Mouse (Mus musculus) adrenal gland, postnatal 36 days (tissue): ENCODE measurements around the gene Hist1h4c. TPM values are rescaled to one million over a fixed set of nuclear protein-coding genes. Genes with fewer than 3 reads are reported as not detected.
"Not testable (repeated sequence)": the region's sequence is repeated elsewhere in the genome, so short reads cannot be mapped to it uniquely, and the experiment has no call there.

Experiments
- DNase-seq, 2 experiments: peaks; one replicate each; pipeline ENCODE4 v3.0.0; 2021; ENCODE audit warnings: mixed read lengths in 1 of 2
- total RNA-seq, 2 experiments: library from RNA; stranded (reverse); gene quantifications; 2 replicates each; pipeline ENCODE4 v1.2.3; 2021

Gene Hist1h4c
- total RNA-seq, 2 experiments from 2014 or later, result 101 to 109 TPM

- peak in 1 of 2 experiments; percentile 39 for DNase-seq
Measured at GRCm38 (mm10) chr13:23696061-23696474, 2.2 kb downstream of the Hist1h4c start.

DNA sequence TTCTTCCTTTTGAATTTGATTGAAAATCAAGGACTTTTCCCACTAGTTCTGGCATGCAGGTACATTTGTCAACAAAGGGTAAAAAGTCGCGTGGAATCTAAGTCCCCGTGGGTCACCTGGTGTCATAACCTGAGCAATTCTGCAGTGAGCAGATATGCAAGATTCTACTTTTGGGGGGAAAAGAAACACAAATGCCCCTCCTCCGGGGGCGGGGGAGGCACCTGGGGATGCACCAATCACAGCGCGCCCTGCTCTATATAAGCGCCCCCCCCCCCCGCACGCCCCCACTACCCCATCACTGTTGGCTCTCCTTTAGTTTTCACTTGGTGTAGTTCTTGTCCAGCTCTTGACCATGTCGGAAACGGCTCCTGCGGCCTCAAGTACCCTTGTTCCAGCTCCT is 2.7 kb downstream of the Hist1h4c start, which contains the start of gene Hist1h1t:
Gene Hist1h1t, plus strand, starts transcription at position 301 of the 400 bp plus-strand sequence.
- no peak for DNase-seq

DNA sequence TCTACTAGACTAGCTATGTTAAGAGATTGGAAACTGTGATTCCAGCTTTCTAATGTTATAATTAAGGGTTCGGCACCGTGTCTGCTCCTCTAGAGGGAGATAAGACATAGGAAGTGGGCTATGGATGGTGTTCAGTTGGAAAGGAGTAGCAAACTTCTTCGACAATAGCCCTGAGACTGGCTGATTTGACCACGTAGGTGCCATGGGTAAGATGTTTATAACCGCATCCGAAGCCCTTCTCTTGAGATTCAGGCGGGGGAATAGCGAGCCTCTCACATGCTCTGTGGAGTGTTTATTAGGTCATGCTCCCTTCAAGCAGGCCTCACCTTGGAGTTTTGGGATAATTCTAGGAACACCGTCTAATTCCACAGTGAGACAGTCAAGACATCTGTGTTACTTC is 3.3 kb downstream of the Hist1h4c start:
- no peak for DNase-seq

- no peak for DNase-seq
Measured at GRCm38 (mm10) chr13:23693856-23694440, 4.3 kb downstream of the Hist1h4c start.

DNA sequence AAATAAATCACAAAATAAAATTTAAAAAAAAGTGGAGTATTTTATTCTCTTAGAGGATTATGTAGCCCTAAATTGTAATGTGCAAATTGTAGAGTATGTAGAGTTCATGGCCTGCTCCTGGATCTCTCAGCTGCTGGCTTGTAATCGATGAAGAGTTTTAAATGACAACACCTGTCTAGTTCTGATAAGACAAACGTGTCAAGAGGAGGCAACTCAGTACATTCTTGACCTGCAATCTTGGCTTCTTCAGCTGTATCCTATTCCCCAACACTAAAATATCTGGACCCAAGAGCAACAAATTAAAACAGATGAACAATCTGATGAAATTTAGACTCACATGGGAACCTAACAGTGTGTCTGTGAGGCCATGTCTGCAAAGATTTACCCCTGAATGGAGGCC is 8.8 kb downstream of the Hist1h4c start:
- DNase-seq, result no peak

DNA sequence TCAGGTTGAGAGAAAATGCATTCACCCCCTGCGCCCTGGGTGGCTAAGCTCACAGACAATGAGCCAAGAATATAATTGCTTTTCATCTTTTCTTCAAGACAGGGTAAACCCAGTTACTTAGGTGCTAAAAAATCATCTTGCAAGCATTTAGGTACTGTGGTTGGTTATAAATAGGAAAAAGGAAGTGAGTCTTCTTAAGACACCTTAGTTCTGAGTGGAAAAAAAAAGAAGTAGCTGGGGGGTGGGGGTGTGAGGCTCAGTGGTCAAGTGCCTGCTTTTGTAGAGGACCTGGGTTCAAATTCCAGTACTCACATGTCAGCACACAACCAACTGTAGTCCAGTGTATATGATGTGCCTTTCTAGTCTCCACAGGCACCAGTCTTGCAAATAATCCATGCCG is 9.3 kb downstream of the Hist1h4c start:
- no peak for DNase-seq

DNA sequence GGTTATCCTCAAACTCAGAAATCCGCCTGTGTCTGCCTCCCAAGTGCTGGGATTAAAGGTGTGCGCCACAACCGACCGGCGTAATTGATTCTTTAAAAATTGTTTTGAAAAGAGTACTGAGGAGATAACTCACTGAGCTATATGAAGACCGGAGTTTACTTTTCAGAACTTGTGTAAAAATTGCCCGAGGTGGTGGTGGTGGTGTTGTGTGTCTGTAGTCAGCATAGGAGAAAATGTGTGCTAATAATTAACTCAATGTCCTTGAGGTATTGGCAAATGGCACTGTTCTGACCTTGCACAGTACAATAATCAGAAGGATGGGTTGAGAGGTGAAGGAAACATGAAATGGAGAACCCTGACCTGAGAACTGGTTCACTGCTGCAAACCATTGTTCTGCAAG is 10.3 kb downstream of the Hist1h4c start:
- no peak for DNase-seq

- DNase-seq, result no peak
Measured at GRCm38 (mm10) chr13:23687181-23687580, 11.1 kb downstream of the Hist1h4c start.

DNA sequence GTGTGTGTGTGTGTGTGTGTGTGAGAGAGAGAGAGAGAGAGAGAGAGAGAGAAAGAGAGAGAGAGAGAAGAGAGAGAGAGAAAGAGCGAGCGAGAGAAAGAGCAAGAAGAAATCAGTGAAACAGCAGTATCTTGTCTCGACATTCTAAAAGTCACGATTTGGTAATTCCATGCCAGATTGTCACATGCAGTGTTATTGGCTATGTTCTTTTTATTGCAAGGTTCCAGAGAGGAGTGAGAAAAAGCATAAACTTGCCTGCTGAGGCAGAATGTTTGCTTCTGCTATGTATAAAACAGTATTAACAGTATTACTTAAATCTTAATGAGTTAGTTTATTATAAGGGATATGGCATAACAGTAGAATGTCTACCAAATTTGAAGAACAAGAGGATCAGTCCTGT is 12.3 kb downstream of the Hist1h4c start:
- no peak for DNase-seq

GRCm38 (mm10) chr13:23685121-23685861 is 13.0 kb downstream of the Hist1h4c start:
- peak in 1 of 2 experiments; percentile 37 for DNase-seq

DNA sequence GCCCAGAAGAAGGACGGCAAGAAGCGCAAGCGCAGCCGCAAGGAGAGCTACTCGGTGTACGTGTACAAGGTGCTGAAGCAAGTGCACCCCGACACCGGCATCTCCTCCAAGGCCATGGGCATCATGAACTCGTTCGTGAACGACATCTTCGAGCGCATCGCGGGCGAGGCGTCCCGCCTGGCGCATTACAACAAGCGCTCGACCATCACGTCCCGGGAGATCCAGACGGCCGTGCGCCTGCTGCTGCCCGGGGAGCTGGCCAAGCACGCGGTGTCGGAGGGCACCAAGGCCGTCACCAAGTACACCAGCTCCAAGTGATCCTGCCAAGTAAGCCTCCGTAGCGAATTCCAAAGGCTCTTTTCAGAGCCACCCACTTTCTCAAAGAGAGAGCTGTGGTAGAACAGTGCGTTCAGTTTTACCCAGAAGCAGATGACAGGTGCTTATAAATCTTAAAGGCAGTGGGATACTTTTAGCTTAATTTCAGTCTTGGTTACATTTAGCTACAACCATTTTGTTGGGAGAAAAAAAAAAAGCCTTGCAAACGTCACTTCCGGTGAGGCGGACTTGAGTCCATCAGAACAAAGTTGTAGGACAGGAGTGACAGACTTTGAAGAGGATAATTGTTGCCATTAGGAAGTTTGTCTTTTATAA is 13.8 kb downstream of the Hist1h4c start:
- peak in 1 of 2 experiments; percentile 65 for DNase-seq

GRCm38 (mm10) chr13:23683755-23684281 is 14.4 kb downstream of the Hist1h4c start, which contains the start of the genes Hist1h2ac and Hist1h2bc:
Gene Hist1h2ac (minus strand): TSS chr13:23683948.
Gene Hist1h2bc (plus strand): TSS chr13:23684199.
- DNase-seq, result peak; percentile 77 to 83

DNA sequence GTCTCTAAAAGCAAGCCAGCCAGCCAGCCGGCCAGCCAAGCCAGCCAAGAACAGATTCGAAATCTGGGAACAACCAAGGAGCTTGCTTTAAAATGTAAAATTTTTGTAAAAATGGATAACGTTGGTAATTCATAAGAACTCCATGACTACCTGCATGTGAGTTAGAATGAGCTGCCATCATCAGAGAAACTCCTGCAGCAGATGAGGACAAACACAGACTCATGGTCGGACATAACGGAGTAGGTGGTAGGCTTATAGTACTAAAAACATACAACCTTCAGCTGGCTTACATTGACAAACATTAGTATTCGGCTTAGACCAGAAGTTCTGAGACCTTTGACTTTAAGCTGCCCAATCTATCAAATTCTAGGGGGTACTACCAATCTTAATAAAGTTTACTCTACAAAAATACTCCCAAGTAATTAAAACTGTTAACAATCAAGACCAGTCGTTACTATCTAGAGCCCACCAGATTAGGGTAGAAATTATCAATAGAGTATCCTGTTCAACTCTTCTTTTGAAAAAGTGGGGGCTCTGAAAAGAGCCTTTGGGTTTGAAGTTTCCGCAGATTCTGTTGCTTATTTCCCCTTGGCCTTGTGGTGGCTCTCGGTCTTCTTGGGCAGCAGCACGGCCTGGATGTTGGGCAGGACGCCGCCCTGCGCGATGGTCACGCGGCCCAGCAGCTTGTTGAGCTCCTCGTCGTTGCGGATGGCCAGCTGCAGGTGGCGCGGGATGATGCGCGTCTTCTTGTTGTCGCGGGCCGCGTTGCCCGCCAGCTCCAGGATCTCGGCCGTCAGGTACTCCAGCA is 15.1 kb downstream of the Hist1h4c start:
- DNase-seq, result not testable (repeated sequence)

- DNase-seq, result no peak
Measured at GRCm38 (mm10) chr13:23682623-23682946, 15.7 kb downstream of the Hist1h4c start.

DNA sequence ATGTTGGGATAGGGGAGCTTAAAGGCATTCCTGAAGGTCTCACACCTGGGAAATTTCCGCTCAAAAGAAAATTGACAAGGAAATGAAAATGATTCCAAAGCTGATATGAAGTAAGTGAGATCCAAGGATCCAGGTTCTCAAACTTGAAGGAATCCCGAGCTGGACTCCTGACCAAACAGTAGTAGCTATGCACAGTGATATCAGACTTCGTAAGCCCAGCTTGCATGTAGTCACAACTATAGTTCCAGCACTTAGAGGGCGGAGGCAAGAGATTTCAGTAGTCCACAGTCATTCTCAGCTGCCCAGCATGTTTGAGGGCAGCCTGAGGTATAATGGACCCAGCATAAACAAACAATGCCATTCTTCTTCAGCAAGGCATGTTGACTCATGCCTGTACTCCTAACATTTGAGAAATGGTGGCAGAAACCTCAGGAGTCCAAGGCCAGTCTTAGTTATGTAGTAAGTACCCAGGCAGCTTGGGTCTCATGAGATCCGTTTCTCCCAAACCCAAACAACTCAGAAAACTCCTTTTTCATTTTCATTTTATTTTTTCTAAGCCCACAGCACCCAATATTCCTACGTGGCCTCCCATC is 16.2 kb downstream of the Hist1h4c start:
- no peak for DNase-seq

- no peak for DNase-seq
Measured at GRCm38 (mm10) chr13:23662536-23662935, 35.7 kb downstream of the Hist1h4c start.

- DNase-seq, result no peak
Measured at GRCm38 (mm10) chr13:23659636-23660366, 38.5 kb downstream of the Hist1h4c start.
